In genomic region chrX:164330351-164330750, GRCm38 (mm10) we compare ENCODE assay signal across 19 mouse cellular contexts.
"Had no signal": no experiment of that assay in that cellular context is flagged by ENCODE, and none has a peak within 500 bp of the region (broad histone marks: within the 10 kb centered on the region; RNA-seq: fewer than 3 reads in every experiment).

No protein-coding gene starts in this region.

- H3K27me3 ChIP-seq: liver, embryonic 13.5 days; liver, embryonic 15.5 days; midbrain, embryonic 12.5 days; neural tube, embryonic 13.5 days; neural tube, embryonic 15.5 days; stomach, embryonic 15.5 days had no signal

- H3K27ac ChIP-seq: liver, embryonic 13.5 days; liver, embryonic 15.5 days; midbrain, embryonic 10.5 days; midbrain, embryonic 12.5 days; neural tube, embryonic 13.5 days; neural tube, embryonic 15.5 days; stomach, embryonic 15.5 days; stomach, postnatal 0 days had no signal

- H3K4me1 ChIP-seq: liver, embryonic 13.5 days; liver, embryonic 15.5 days; midbrain, embryonic 10.5 days; midbrain, embryonic 12.5 days; neural tube, embryonic 13.5 days; neural tube, embryonic 15.5 days; stomach, embryonic 15.5 days had no signal

- DNase-seq: liver, embryonic 13.5 days; lung, adult 18-20 months; lung, postnatal 36 days; midbrain, embryonic 14.5 days; right cerebral cortex, postnatal 14 days; thymus, adult 2 months; thymus, postnatal 25 days; thymus, postnatal 4 days had no signal

- ATAC-seq: lung, postnatal 0 days; midbrain, embryonic 16.5 days had no signal

- H3K9me3 ChIP-seq: liver, embryonic 13.5 days; liver, embryonic 15.5 days; midbrain, embryonic 10.5 days; midbrain, embryonic 12.5 days; neural tube, embryonic 13.5 days; neural tube, embryonic 15.5 days; stomach, embryonic 15.5 days had no signal

- H3K36me3 ChIP-seq: liver, embryonic 13.5 days; liver, embryonic 15.5 days; midbrain, embryonic 10.5 days; midbrain, embryonic 12.5 days; neural tube, embryonic 13.5 days; neural tube, embryonic 15.5 days; stomach, embryonic 15.5 days had no signal

- H3K4me3 ChIP-seq: liver, embryonic 13.5 days; liver, embryonic 15.5 days; midbrain, embryonic 10.5 days; midbrain, embryonic 12.5 days; myocyte; neural tube, embryonic 13.5 days; neural tube, embryonic 15.5 days; stomach, embryonic 15.5 days had no signal

- H3K9ac ChIP-seq: liver, embryonic 13.5 days; liver, embryonic 15.5 days; midbrain, embryonic 12.5 days; neural tube, embryonic 13.5 days; neural tube, embryonic 15.5 days; stomach, embryonic 15.5 days had no signal

- H3K4me2 ChIP-seq: liver, embryonic 11.5 days; liver, embryonic 13.5 days; liver, embryonic 15.5 days; midbrain, embryonic 12.5 days; neural tube, embryonic 13.5 days; neural tube, embryonic 15.5 days; stomach, embryonic 15.5 days had no signal
